Mouse (Mus musculus): ENCODE measurements around the gene Fubp1.

DNA sequence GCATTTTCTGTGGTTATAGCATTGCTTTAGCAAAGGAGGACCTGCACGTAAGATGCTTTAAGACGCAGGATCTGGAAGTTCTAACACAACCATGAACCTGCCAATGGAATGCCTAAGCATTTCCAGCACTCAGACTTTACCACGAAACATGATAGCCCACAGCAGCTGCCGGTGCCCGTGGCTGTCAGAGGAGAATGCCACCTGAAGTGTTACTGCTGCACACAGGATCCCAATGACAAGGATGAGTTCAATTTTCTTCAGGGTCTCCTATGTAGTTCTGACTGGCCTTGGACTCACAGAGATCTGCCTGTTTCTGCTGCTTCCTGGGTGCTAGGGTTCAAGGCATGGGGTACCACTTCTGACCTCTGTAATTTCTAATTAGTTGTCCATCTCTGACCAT is 74.5 kb downstream of the Fubp1 start:
- TF ChIP-seq POLR2A (IDR thresholded peaks at IDR 0.05; ENCODE audit: insufficient read depth, low read length): no peak
- no peak for TF ChIP-seq CTCF (IDR thresholded peaks at IDR 0.05; ENCODE audit: low read depth, low read length)
- no peak for TF ChIP-seq EP300 (IDR thresholded peaks at IDR 0.05; ENCODE audit: insufficient read depth, low read depth, low read length)

All from ES-Bruce4 (cell line).